Mouse (Mus musculus): Measurements from ENCODE around the gene Olfr470.
"Not testable (repeated sequence)": the region's sequence is repeated elsewhere in the genome, so short reads cannot be mapped to it uniquely, and the experiment has no call there.

Gene Olfr470

GRCm38 (mm10) chr7:107847390-107847789 is at the start of gene Olfr470:
TSS of gene Olfr470 (minus strand) at chr7:107847490.
- not testable (repeated sequence) for DNase-seq (ENCODE audit: low read depth, low spot score)

GRCm38 (mm10) chr7:107841719-107842118 is 5.6 kb downstream of the Olfr470 start:
- DNase-seq (ENCODE audit: low read depth, low spot score): no peak

- not testable (repeated sequence) for DNase-seq (ENCODE audit: low read depth, low spot score)
These were observed 21.8 kb downstream of the Olfr470 start, which contains the start of gene Olfr469 for GRCm38 (mm10) chr7:107825441-107825840. TSS of gene Olfr469 (minus strand) at chr7:107825541.

- not testable (repeated sequence) for DNase-seq (ENCODE audit: low read depth, low spot score)
These were observed 23.4 kb downstream of the Olfr470 start for GRCm38 (mm10) chr7:107823867-107824266.

GRCm38 (mm10) chr7:107819442-107819841 is 27.8 kb downstream of the Olfr470 start:
- peak; percentile 4 for DNase-seq (ENCODE audit: low read depth, low spot score)

- no peak for DNase-seq (ENCODE audit: low read depth, low spot score)
These were observed 35.3 kb downstream of the Olfr470 start, which contains the start of gene Olfr467 for GRCm38 (mm10) chr7:107811963-107812362. TSS of gene Olfr467 (plus strand) at chr7:107812263.

GRCm38 (mm10) chr7:107802138-107802537 is 45.2 kb downstream of the Olfr470 start:
- DNase-seq (ENCODE audit: low read depth, low spot score): no peak

- no peak for DNase-seq (ENCODE audit: low read depth, low spot score)
These were observed 46.2 kb downstream of the Olfr470 start, which contains the start of gene Ovch2 for GRCm38 (mm10) chr7:107801108-107801507. TSS of gene Ovch2 (minus strand) at chr7:107801208.

GRCm38 (mm10) chr7:107796500-107796899 is 50.8 kb downstream of the Olfr470 start:
- DNase-seq (ENCODE audit: low read depth, low spot score): no peak
